8 mouse cellular contexts compared by ENCODE assay signal in the genomic region with DNA sequence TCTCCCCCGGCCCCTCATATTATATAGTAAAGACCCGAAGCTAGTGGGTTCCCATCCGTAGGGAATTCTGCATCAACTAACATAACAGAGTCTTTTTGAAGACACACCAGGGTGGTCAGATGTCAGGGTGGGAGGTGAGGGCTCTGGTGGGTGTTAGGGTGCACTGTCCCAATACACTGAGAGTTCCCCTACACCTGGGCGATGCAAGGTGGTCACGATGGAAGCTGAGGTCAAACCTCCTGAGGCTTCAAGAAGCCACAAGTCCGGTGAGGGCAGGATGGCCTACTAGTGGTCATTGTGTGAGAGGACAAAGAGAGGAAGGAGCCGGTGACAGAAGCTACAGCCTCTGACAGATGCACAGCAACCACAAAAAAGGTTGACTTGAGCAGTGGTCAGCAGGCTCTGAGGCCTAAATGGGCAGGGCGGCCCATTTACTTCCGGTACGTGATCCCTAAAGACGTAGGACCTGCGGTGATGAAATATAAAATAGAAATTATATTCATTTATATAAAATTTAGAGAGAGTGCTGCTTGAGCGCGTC. TPM values are rescaled to one million over a fixed set of nuclear protein-coding genes. Genes with fewer than 3 reads are reported as not detected.
A peak's percentile ranks its signal among the peaks of the same experiment; 100 is the strongest.
DNase-seq lines count a peak whose midpoint lies in the region; ATAC-seq and TF ChIP-seq lines count a peak whose summit lies in the region.

No protein-coding gene starts in this region.

- H3K36me3 ChIP-seq in forebrain, postnatal 0 days (ENCODE audit: insufficient read depth): 0 out of 2 replicates have a peak, but pooled peaks cover 3% of the 10 kb centered on the region
- H3K36me3 ChIP-seq in liver, embryonic 14.5 days (replicated peaks; ENCODE audit: control insufficient read depth, insufficient read depth, low read depth): no peaks in the 10 kb centered on the region

- H3K9me3 ChIP-seq in forebrain, postnatal 0 days (ENCODE audit: low read length): peaks cover 17% of the 10 kb centered on the region
- H3K9me3 ChIP-seq in liver, embryonic 14.5 days (ENCODE audit: control insufficient read depth, low read length): peaks cover 2% of the 10 kb centered on the region

- peak overlapping the region; percentile 74; the same call in 1 of the 2 replicates for H3K4me2 ChIP-seq in forebrain, postnatal 0 days (ENCODE audit: low read depth)
- peak overlapping the region; percentile 59 for H3K4me2 ChIP-seq in liver, embryonic 14.5 days (ENCODE audit: low read depth)

- ATAC-seq in forebrain, postnatal 0 days: no peak
- 0 out of 2 replicates have a peak, but pooled peaks have one; percentile 3 for ATAC-seq in liver, embryonic 14.5 days (ENCODE audit: insufficient read depth)

- no peak overlapping the region for H3K9ac ChIP-seq in forebrain, postnatal 0 days
- H3K9ac ChIP-seq in liver, embryonic 14.5 days (replicated peaks): no peak overlapping the region

- peak; percentile 91 for DNase-seq in heart, adult 11 months
- DNase-seq in heart, postnatal 4 days: no peak
- peak; percentile 7 for DNase-seq in CD4-positive helper T cell, adult 2 months (ENCODE audit: low read depth, low spot score)
- DNase-seq in forebrain, postnatal 0 days: no peak
- DNase-seq in liver, embryonic 14.5 days (ENCODE audit: low read depth in 3 of 3, low spot score in 3 of 3): no peak
- no peak for DNase-seq in right cerebral cortex, adult 2 months (ENCODE audit: low spot score in 2 of 2)
- no peak for DNase-seq in thymus, postnatal 4 days
- DNase-seq in cerebellum, adult 9-10 months: no peak

- H3K4me3 ChIP-seq in forebrain, postnatal 0 days (ENCODE audit: low read depth, low read length): peak overlapping the region; percentile 55
- no peak overlapping the region; a peak in 1 of 4 replicates for H3K4me3 ChIP-seq in liver, embryonic 14.5 days (ENCODE audit: insufficient read depth in 1 of 2, low read depth in 2 of 2, low read length in 2 of 2)

- 0 out of 2 replicates have a peak, but pooled peaks have one; percentile 8 for TF ChIP-seq CTCF in forebrain, postnatal 0 days (IDR thresholded peaks at IDR 0.05; ENCODE audit: low read depth)
- TF ChIP-seq CTCF in liver, embryonic 14.5 days (IDR thresholded peaks at IDR 0.05; ENCODE audit: low read depth): no peak

- no peaks in the 10 kb centered on the region for H3K27me3 ChIP-seq in forebrain, postnatal 0 days (ENCODE audit: insufficient read depth, low read length)
- no peaks in the 10 kb centered on the region for H3K27me3 ChIP-seq in liver, embryonic 14.5 days (ENCODE audit: control insufficient read depth, insufficient read depth, low read length)

- H3K27ac ChIP-seq in forebrain, postnatal 0 days (ENCODE audit: low read depth, low read length): no peak overlapping the region
- no peak overlapping the region for H3K27ac ChIP-seq in liver, embryonic 14.5 days

- peaks cover 9% of the 10 kb centered on the region for H3K4me1 ChIP-seq in forebrain, postnatal 0 days (ENCODE audit: insufficient read depth)
- H3K4me1 ChIP-seq in liver, embryonic 14.5 days (replicated peaks; ENCODE audit: control insufficient read depth in 2 of 2, insufficient read depth in 2 of 2, low read length in 1 of 2): peaks cover 0 to 5% of the 10 kb centered on the region in 2 experiments; a peak in 2 of 4 replicates

- 80% methylated on average over 14 of the region's 14 CpGs for WGBS in forebrain, postnatal 0 days
- WGBS in liver, embryonic 14.5 days (ENCODE audit: insufficient replicate concordance): 61% methylated on average over 14 of the region's 14 CpGs

- no peak for TF ChIP-seq EP300 in liver, embryonic 14.5 days (IDR thresholded peaks at IDR 0.05; ENCODE audit: low read depth)

RNA-seq across cellular contexts. Expression of a gene that starts 0.4 kb away (rescaled TPM):
- 1 to 10 TPM; 5.4 to 5.9 TPM for total RNA-seq in heart, postnatal 4 days (2021)
- 11.5 and 13.5 TPM in 2 replicates for total RNA-seq in forebrain, postnatal 0 days (2014; rRNA removed)
- polyA plus RNA-seq in forebrain, postnatal 0 days (2015; fragmentation: Nextera tagmentation; extraction: Ambion mirVana): 7.3 and 7.6 TPM in 2 replicates
- polyA plus RNA-seq in liver, embryonic 14.5 days (2012; rRNA removed): 0.27 and 0.28 TPM in 2 replicates
- 0.61 and 0.89 TPM in 2 replicates for polyA plus RNA-seq in liver, embryonic 14.5 days (2014; fragmentation: Nextera tagmentation; extraction: Ambion mirVana)

Comparison
In these comparisons a context has a peak if more than half of its experiments do, and no peak if none do; other contexts are left out.
1. DNase-seq: peak in heart, adult 11 months (single experiment) and CD4-positive helper T cell, adult 2 months (single experiment); none in heart, postnatal 4 days (single experiment), forebrain, postnatal 0 days (single experiment), liver, embryonic 14.5 days (0 of 3), right cerebral cortex, adult 2 months (0 of 2), thymus, postnatal 4 days (single experiment) and cerebellum, adult 9-10 months (single experiment).